Mouse (Mus musculus) kidney, postnatal 4 days (tissue): ENCODE measurements around the gene Vmn1r160.
"Not testable (repeated sequence)": the region's sequence is repeated elsewhere in the genome, so short reads cannot be mapped to it uniquely, and the experiment has no call there.

Experiments
- DNase-seq, 2 experiments: peaks; one replicate each; pipeline ENCODE4 v3.0.0; 2021; ENCODE audit warnings: mixed read lengths in 2 of 2

The Vmn1r160 gene

GRCm38 (mm10) chr7:22870924-22871323, at the start of gene Vmn1r160:
TSS of gene Vmn1r160 (plus strand) at chr7:22871224.
- DNase-seq, result not testable (repeated sequence)

GRCm38 (mm10) chr7:22843505-22843904, 27.5 kb upstream of the Vmn1r160 start, which contains the start of gene Vmn1r159:
TSS of gene Vmn1r159 (minus strand) at chr7:22843605.
- DNase-seq, result not testable (repeated sequence)
